Mouse (Mus musculus): ENCODE results near the gene Slc12a5. TPM values are rescaled to one million over a fixed set of nuclear protein-coding genes. Genes with fewer than 3 reads are reported as not detected.

The Slc12a5 gene
- polyA plus RNA-seq, 1 experiment from 2014 or later: 0.92 TPM

DNA sequence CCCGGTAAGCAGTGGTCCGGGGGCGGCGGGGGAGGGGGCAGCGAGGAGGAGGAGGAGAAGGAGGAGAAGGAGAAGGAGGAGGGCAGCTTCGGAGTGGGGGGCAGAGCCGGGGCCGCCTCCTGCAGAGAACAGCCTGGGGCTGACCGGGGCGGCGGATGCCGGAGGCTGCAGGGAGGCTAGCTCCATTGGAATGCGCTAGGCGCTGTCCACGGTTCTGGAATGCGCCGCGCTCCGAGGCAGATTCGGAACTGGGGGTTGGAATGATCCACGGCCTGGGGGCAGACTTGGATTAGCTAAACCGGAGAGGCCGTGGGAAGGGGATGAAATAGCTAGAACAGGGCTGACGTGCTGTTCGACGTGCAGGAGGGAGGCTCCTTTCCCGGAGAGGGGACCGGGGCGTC is 7.8 kb downstream of the Slc12a5 start:
- H3K9me3 ChIP-seq: no peaks in the 10 kb centered on the region
- DNase-seq (ENCODE audit: low spot score): peak; percentile 89
- WGBS: 1% methylated on average over 28 of the region's 29 CpGs

GRCm38 (mm10) chr2:164969348-164969781 is 8.8 kb downstream of the Slc12a5 start:
- no peak for DNase-seq (ENCODE audit: low spot score)
- 5% methylated on average over 21 of the region's 21 CpGs for WGBS
- Histone ChIP-seq H3K4me3 (no peak overlapping the region), H3K4me1 (peaks cover 31% of the 10 kb centered on the region), H3K27me3 (ENCODE audit: insufficient read depth, poor library complexity, severe bottlenecking) (peaks cover 98% of the 10 kb centered on the region), H3K36me3 (no peaks in the 10 kb centered on the region), H3K27ac (no peak overlapping the region), H3K9me3 (no peaks in the 10 kb centered on the region)

More for the DNA sequence above, 7.8 kb downstream of the Slc12a5 start:
- peaks cover 31% of the 10 kb centered on the region for H3K4me1 ChIP-seq
- H3K36me3 ChIP-seq: no peaks in the 10 kb centered on the region
- no peak overlapping the region for H3K27ac ChIP-seq
- peaks cover 99% of the 10 kb centered on the region for H3K27me3 ChIP-seq (ENCODE audit: insufficient read depth, poor library complexity, severe bottlenecking)
- H3K4me3 ChIP-seq: peak overlapping the region; percentile 56

- H3K4me3 ChIP-seq: peak overlapping the region; percentile 39
- H3K9me3 ChIP-seq: no peaks in the 10 kb centered on the region
- DNase-seq (ENCODE audit: low spot score): no peak
- H3K36me3 ChIP-seq: no peaks in the 10 kb centered on the region
- no peak overlapping the region for H3K27ac ChIP-seq
- peaks cover 31% of the 10 kb centered on the region for H3K4me1 ChIP-seq
- H3K27me3 ChIP-seq (ENCODE audit: insufficient read depth, poor library complexity, severe bottlenecking): peaks cover 96% of the 10 kb centered on the region
- WGBS: under 1% methylated on average over 42 of the region's 42 CpGs
These were observed 10.1 kb downstream of the Slc12a5 start for GRCm38 (mm10) chr2:164970631-164971196.

GRCm38 (mm10) chr2:164972646-164973045 is 12.0 kb downstream of the Slc12a5 start:
- WGBS: 56% methylated on average over 5 of the region's 5 CpGs
- no peak for DNase-seq (ENCODE audit: low spot score)
- H3K4me3 ChIP-seq: no peak overlapping the region

DNA sequence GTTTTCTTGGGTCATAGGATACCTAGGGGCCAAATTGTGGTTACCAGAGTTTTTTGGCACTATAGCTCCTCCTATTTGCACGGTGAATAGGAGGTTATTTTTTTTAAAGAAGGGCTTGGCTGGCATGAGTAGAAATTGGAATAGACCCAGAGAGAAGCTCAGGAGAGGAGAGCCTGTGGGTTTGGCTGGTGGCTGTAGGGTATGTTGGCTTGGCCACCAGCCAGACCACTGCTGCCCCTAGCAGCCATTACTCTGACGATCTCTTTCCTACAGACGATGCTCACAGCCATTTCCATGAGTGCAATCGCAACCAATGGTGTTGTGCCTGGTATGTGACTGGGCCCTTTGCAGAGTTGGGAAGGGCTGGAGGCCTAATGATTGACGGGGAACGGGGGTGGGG is 15.0 kb downstream of the Slc12a5 start:
- peaks cover 64% of the 10 kb centered on the region for H3K27me3 ChIP-seq (ENCODE audit: insufficient read depth, poor library complexity, severe bottlenecking)
- no peaks in the 10 kb centered on the region for H3K9me3 ChIP-seq
- no peak overlapping the region for H3K4me3 ChIP-seq
- no peak for DNase-seq (ENCODE audit: low spot score)
- 76% methylated on average over 6 of the region's 6 CpGs for WGBS
- H3K4me1 ChIP-seq: peaks cover 7% of the 10 kb centered on the region
- H3K36me3 ChIP-seq: no peaks in the 10 kb centered on the region
- no peak overlapping the region for H3K27ac ChIP-seq

More at GRCm38 (mm10) chr2:164972646-164973045, 12.0 kb downstream of the Slc12a5 start:
- Histone ChIP-seq H3K9me3 (no peaks in the 10 kb centered on the region), H3K36me3 (no peaks in the 10 kb centered on the region), H3K27ac (no peak overlapping the region), H3K4me1 (peaks cover 30% of the 10 kb centered on the region), H3K27me3 (ENCODE audit: insufficient read depth, poor library complexity, severe bottlenecking) (peaks cover 84% of the 10 kb centered on the region)

DNA sequence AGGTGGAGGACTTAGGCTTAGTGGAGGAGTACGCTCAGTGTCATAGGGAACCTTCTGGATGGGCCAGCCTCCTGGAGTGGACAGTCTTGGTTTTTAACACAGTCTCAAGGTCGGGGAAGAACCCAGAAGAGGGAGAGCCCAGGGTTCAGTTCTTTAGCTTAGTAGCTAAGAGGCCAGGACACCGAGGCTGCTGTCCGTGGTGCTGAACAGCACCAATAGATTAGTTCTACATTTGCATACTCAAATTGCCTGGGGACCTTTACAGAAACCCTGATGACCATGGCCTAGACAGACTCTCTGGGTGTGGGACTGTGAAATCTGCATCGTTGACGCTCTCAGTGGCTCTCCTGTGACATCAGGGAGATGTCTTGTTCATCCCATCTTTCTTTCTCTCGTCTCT is 19.1 kb downstream of the Slc12a5 start:
- no peak overlapping the region for H3K27ac ChIP-seq
- H3K4me3 ChIP-seq: no peak overlapping the region
- no peaks in the 10 kb centered on the region for H3K4me1 ChIP-seq
- H3K9me3 ChIP-seq: no peaks in the 10 kb centered on the region
- H3K36me3 ChIP-seq: no peaks in the 10 kb centered on the region
- no peak for DNase-seq (ENCODE audit: low spot score)
- 18% methylated on average over 7 of the region's 7 CpGs for WGBS
- peaks cover 47% of the 10 kb centered on the region for H3K27me3 ChIP-seq (ENCODE audit: insufficient read depth, poor library complexity, severe bottlenecking)

DNA sequence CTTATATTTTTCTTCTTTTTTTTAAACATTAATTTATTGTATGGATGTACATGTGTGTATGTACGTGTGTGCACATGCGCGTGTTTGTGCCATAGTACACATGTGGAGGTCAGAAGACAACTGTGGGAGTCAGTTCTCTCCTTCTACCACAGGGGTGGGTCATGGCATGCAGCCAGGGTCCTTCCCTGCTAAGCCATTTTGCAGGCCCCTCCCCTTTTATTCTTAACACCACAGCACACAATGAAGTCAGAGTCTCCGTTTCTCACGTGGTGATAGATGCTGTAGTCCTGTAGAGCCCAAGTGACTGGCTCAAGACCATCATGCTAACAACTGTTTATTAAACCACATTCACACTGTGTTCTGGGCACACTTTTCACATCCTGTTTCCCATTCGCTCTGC is 25.4 kb downstream of the Slc12a5 start:
- no peaks in the 10 kb centered on the region for H3K9me3 ChIP-seq
- DNase-seq (ENCODE audit: low spot score): no peak
- 80% methylated on average over 6 of the region's 6 CpGs for WGBS
- no peaks in the 10 kb centered on the region for H3K36me3 ChIP-seq
- H3K27ac ChIP-seq: no peak overlapping the region
- H3K4me1 ChIP-seq: 0 out of 2 replicates have a peak, but pooled peaks cover 3% of the 10 kb centered on the region
- H3K27me3 ChIP-seq (ENCODE audit: insufficient read depth, poor library complexity, severe bottlenecking): peaks cover 40% of the 10 kb centered on the region; the same call in 1 of the 2 replicates
- H3K4me3 ChIP-seq: no peak overlapping the region

GRCm38 (mm10) chr2:164986371-164987027 is 25.9 kb downstream of the Slc12a5 start:
- peaks cover 41% of the 10 kb centered on the region; the same call in 1 of the 2 replicates for H3K27me3 ChIP-seq (ENCODE audit: insufficient read depth, poor library complexity, severe bottlenecking)
- no peaks in the 10 kb centered on the region for H3K9me3 ChIP-seq
- H3K27ac ChIP-seq: no peak overlapping the region
- WGBS: 56% methylated on average over 14 of the region's 14 CpGs
- 0 out of 2 replicates have a peak, but pooled peaks cover 3% of the 10 kb centered on the region for H3K4me1 ChIP-seq
- no peak overlapping the region for H3K4me3 ChIP-seq
- no peaks in the 10 kb centered on the region for H3K36me3 ChIP-seq
- no peak for DNase-seq (ENCODE audit: low spot score)

GRCm38 (mm10) chr2:164988777-164989176 is 28.2 kb downstream of the Slc12a5 start:
- H3K9me3 ChIP-seq: no peaks in the 10 kb centered on the region
- H3K4me1 ChIP-seq: 0 out of 2 replicates have a peak, but pooled peaks cover 8% of the 10 kb centered on the region
- no peaks in the 10 kb centered on the region for H3K36me3 ChIP-seq
- no peak overlapping the region for H3K27ac ChIP-seq
- H3K27me3 ChIP-seq (ENCODE audit: insufficient read depth, poor library complexity, severe bottlenecking): peaks cover 45% of the 10 kb centered on the region
- no peak for DNase-seq (ENCODE audit: low spot score)
- 58% methylated on average over 13 of the region's 13 CpGs for WGBS
- H3K4me3 ChIP-seq: no peak overlapping the region

DNA sequence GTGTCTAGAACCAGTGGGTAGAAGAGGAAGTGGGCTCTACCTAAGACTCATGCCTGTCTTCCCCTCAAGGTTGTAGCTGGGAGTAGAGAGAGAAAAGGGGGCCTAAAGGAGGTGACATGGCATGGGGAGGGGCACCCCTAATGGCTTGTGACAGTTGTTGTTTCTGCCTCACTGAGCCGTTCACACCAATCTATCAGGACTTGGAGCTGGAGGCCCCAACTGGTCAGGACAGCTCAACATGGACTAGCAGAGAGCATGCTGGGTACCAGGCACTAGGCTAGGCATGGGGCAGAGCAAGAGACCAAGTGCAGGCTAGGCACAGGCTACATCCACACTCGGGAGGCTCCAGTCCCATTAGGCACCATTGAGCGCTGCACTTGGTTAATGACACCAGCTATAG is 30.5 kb downstream of the Slc12a5 start:
- no peaks in the 10 kb centered on the region for H3K36me3 ChIP-seq
- H3K27me3 ChIP-seq (ENCODE audit: insufficient read depth, poor library complexity, severe bottlenecking): peaks cover 58% of the 10 kb centered on the region
- H3K27ac ChIP-seq: no peak overlapping the region
- no peak overlapping the region for H3K4me3 ChIP-seq
- H3K9me3 ChIP-seq: no peaks in the 10 kb centered on the region
- 0 out of 2 replicates have a peak, but pooled peaks cover 8% of the 10 kb centered on the region for H3K4me1 ChIP-seq
- no peak for DNase-seq (ENCODE audit: low spot score)
- WGBS: 76% methylated on average over 3 of the region's 3 CpGs

- no peak overlapping the region for H3K27ac ChIP-seq
- DNase-seq (ENCODE audit: low spot score): no peak
- no peaks in the 10 kb centered on the region for H3K9me3 ChIP-seq
- H3K4me3 ChIP-seq: no peak overlapping the region
- WGBS: 43% methylated on average over 10 of the region's 10 CpGs
- no peaks in the 10 kb centered on the region for H3K36me3 ChIP-seq
- peaks cover 58% of the 10 kb centered on the region for H3K27me3 ChIP-seq (ENCODE audit: insufficient read depth, poor library complexity, severe bottlenecking)
- 0 out of 2 replicates have a peak, but pooled peaks cover 8% of the 10 kb centered on the region for H3K4me1 ChIP-seq
These were observed 31.2 kb downstream of the Slc12a5 start for GRCm38 (mm10) chr2:164991808-164992207.

GRCm38 (mm10) chr2:164994156-164994555 is 33.6 kb downstream of the Slc12a5 start:
- Histone ChIP-seq H3K9me3 (no peaks in the 10 kb centered on the region), H3K36me3 (peaks cover 7% of the 10 kb centered on the region; the same call in 1 of the 2 replicates), H3K27ac (no peak overlapping the region), H3K27me3 (ENCODE audit: insufficient read depth, poor library complexity, severe bottlenecking) (peaks cover 78% of the 10 kb centered on the region), H3K4me1 (peaks cover 23% of the 10 kb centered on the region), H3K4me3 (no peak overlapping the region)
- WGBS: 83% methylated on average over 11 of the region's 11 CpGs
- DNase-seq (ENCODE audit: low spot score): no peak

- peaks cover 85% of the 10 kb centered on the region for H3K27me3 ChIP-seq (ENCODE audit: insufficient read depth, poor library complexity, severe bottlenecking)
- no peak overlapping the region for H3K27ac ChIP-seq
- no peak overlapping the region for H3K4me3 ChIP-seq
- DNase-seq (ENCODE audit: low spot score): no peak
- WGBS: 49% methylated on average over 21 of the region's 21 CpGs
- H3K36me3 ChIP-seq: peaks cover 14% of the 10 kb centered on the region
- H3K4me1 ChIP-seq: peaks cover 23% of the 10 kb centered on the region
- H3K9me3 ChIP-seq: no peaks in the 10 kb centered on the region
These were observed 34.2 kb downstream of the Slc12a5 start for GRCm38 (mm10) chr2:164994659-164995428.
